Mouse (Mus musculus) heart, embryonic 12.5 days (tissue): ENCODE data around the gene Psma2. TPM values are rescaled to one million over a fixed set of nuclear protein-coding genes. Genes with fewer than 3 reads are reported as not detected.

Experiments
- ATAC-seq: fragments of 200-750 bp; cut with Nextera tagmentation; 2 replicates; pipeline ENCODE4 v1.8.0; 2017; ENCODE audit warnings: moderate TSS enrichment, moderate library complexity; ENCODE audit not compliant: insufficient number of reproducible peaks, low FRiP score
- H3K27ac ChIP-seq: fragments of 300-500 bp; sonication (generic); 2 replicates; pipeline ENCODE4 v1.5.1; 2016; ENCODE audit warnings: mild to moderate bottlenecking, moderate library complexity; ENCODE audit not compliant: poor library complexity, severe bottlenecking
- H3K27me3 ChIP-seq: fragments of 300-500 bp; sonication (generic); replicated peaks from 2 replicates; pipeline ENCODE4 v1.6.1; 2016; ENCODE audit warnings: mild to moderate bottlenecking, moderate library complexity
- H3K36me3 ChIP-seq: fragments of 300-500 bp; sonication (generic); 2 replicates; pipeline ENCODE4 v1.6.1; 2016; ENCODE audit warnings: mild to moderate bottlenecking, moderate library complexity
- H3K4me1 ChIP-seq: fragments of 300-500 bp; sonication (generic); replicated peaks from 2 replicates; pipeline ENCODE4 v1.6.1; 2016; ENCODE audit warnings: mild to moderate bottlenecking
- H3K4me2 ChIP-seq: fragments of 300-500 bp; sonication (generic); 2 replicates; pipeline ENCODE4 v1.6.1; 2016; ENCODE audit warnings: mild to moderate bottlenecking, moderate library complexity
- H3K4me3 ChIP-seq: fragments of 300-500 bp; sonication (generic); 2 replicates; pipeline ENCODE4 v1.5.1; 2016; ENCODE audit warnings: mild to moderate bottlenecking
- H3K9ac ChIP-seq: fragments of 300-500 bp; sonication (generic); 2 replicates; pipeline ENCODE4 v1.6.1; 2016; ENCODE audit warnings: mild to moderate bottlenecking, moderate library complexity
- H3K9me3 ChIP-seq: fragments of 300-500 bp; sonication (generic); replicated peaks from 2 replicates; pipeline ENCODE4 v1.6.1; 2016; ENCODE audit warnings: mild to moderate bottlenecking, moderate library complexity
- WGBS: fragments of 180-500 bp; shearing (Covaris S2); methylation state at CpG from one replicate; pipeline ENCODE4 v1.1.7; 2016; 5-methylcytosine and 5-hydroxymethylcytosine counted together
- polyA plus RNA-seq: library from polyadenylated mRNA; unstranded; fragments of >200 nt; fragmentation: Nextera tagmentation; extraction: Ambion mirVana; gene quantifications from 2 replicates; pipeline ENCODE4 v1.2.1, GENCODE M21; 2016

Psma2 gene
- polyA plus RNA-seq, 1 experiment from 2014 or later: 137 TPM

GRCm38 (mm10) chr13:14667107-14667506, 54.1 kb downstream of the Psma2 start:
- H3K4me1 ChIP-seq: no peaks in the 10 kb centered on the region
- WGBS: 78% methylated on average over 4 of the region's 4 CpGs

GRCm38 (mm10) chr13:14670342-14670741, 57.3 kb downstream of the Psma2 start:
- Histone ChIP-seq H3K9me3 (no peaks in the 10 kb centered on the region), H3K9ac (no peak overlapping the region), H3K4me2 (no peak overlapping the region), H3K36me3 (no peaks in the 10 kb centered on the region), H3K4me1 (no peaks in the 10 kb centered on the region), H3K27ac (no peak overlapping the region), H3K27me3 (no peaks in the 10 kb centered on the region), H3K4me3 (no peak overlapping the region)
- 27% methylated on average over 2 of the region's 2 CpGs for WGBS
- no peak for ATAC-seq

More at GRCm38 (mm10) chr13:14667107-14667506, 54.1 kb downstream of the Psma2 start:
- Histone ChIP-seq H3K27me3 (no peaks in the 10 kb centered on the region), H3K9ac (no peak overlapping the region), H3K27ac (no peak overlapping the region), H3K9me3 (no peaks in the 10 kb centered on the region), H3K36me3 (no peaks in the 10 kb centered on the region), H3K4me3 (no peak overlapping the region), H3K4me2 (no peak overlapping the region)
- ATAC-seq: no peak

DNA sequence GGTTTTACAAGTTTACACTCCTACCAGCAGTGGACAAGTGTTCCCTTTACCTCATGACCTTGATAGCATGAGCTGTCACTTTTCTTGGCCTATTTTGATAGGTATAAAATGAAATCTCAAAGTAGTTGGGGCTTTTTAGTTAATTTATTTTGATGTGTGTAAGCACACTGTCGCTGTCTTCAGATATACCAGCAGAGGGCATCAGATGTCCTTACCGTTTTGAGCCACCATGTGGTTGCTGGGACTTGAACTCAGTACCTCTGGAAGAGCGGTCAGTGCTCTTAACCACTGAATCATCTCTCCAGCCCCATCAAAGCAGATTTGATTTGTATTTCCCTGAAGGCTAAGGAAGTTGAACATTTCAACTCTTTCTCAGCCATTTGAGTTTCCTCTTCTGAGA, 75.9 kb downstream of the Psma2 start:
- ATAC-seq: no peak
- Histone ChIP-seq H3K27ac (no peak overlapping the region), H3K36me3 (no peaks in the 10 kb centered on the region), H3K4me1 (no peaks in the 10 kb centered on the region), H3K9me3 (no peaks in the 10 kb centered on the region), H3K9ac (no peak overlapping the region), H3K4me2 (no peak overlapping the region), H3K4me3 (no peak overlapping the region), H3K27me3 (no peaks in the 10 kb centered on the region)
- WGBS: 59% methylated on average over 3 of the region's 3 CpGs

- 72% methylated on average over 2 of the region's 2 CpGs for WGBS
- Histone ChIP-seq H3K9ac (no peak overlapping the region), H3K27me3 (no peaks in the 10 kb centered on the region), H3K4me1 (no peaks in the 10 kb centered on the region), H3K36me3 (no peaks in the 10 kb centered on the region), H3K9me3 (no peaks in the 10 kb centered on the region), H3K27ac (no peak overlapping the region), H3K4me2 (no peak overlapping the region), H3K4me3 (no peak overlapping the region)
- ATAC-seq: no peak
Measured at GRCm38 (mm10) chr13:14716801-14717200, 103.8 kb downstream of the Psma2 start.

DNA sequence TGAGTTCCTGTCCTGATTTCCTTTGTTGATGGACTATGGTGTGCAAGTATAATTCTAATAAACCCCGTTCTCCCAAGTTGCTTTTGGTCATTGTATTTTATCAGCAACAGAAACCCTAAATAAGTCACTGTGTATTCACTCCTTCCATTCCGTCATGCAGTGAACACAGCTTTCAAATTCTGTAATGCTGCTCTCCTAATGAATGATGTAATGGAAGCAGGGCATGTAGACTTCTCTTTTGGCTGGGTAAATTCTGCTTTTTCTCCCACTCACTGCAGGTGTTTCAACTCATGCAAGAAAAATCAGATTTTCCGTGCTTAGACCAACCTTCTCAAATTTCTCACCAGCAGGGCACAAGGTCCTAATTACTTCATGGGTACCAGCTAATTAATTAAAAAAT, 104.7 kb downstream of the Psma2 start:
- no peaks in the 10 kb centered on the region for H3K4me1 ChIP-seq
- H3K9ac ChIP-seq: no peak overlapping the region
- no peaks in the 10 kb centered on the region for H3K9me3 ChIP-seq
- no peak overlapping the region for H3K27ac ChIP-seq
- WGBS: 64% methylated on average over 3 of the region's 3 CpGs
- H3K27me3 ChIP-seq: no peaks in the 10 kb centered on the region
- H3K4me3 ChIP-seq: no peak overlapping the region
- ATAC-seq: no peak
- no peaks in the 10 kb centered on the region for H3K36me3 ChIP-seq
- no peak overlapping the region for H3K4me2 ChIP-seq

Other genes with a start within 250 kb of the Psma2 start
- 0.37 and 0.72 TPM in 2 replicates for gene Hecw1, start 90.0 kb upstream of the Psma2 start, polyA plus RNA-seq
- gene Mrpl32, start 75 bp upstream of the Psma2 start, polyA plus RNA-seq: 106 and 120 TPM in 2 replicates
- 18.4 and 18.6 TPM in 2 replicates for gene AW209491, start 16.9 kb downstream of the Psma2 start, polyA plus RNA-seq